Mouse (Mus musculus): ENCODE data around the gene Ncan.
A peak's percentile ranks its signal among the peaks of the same experiment; 100 is the strongest.

Gene Ncan

DNA sequence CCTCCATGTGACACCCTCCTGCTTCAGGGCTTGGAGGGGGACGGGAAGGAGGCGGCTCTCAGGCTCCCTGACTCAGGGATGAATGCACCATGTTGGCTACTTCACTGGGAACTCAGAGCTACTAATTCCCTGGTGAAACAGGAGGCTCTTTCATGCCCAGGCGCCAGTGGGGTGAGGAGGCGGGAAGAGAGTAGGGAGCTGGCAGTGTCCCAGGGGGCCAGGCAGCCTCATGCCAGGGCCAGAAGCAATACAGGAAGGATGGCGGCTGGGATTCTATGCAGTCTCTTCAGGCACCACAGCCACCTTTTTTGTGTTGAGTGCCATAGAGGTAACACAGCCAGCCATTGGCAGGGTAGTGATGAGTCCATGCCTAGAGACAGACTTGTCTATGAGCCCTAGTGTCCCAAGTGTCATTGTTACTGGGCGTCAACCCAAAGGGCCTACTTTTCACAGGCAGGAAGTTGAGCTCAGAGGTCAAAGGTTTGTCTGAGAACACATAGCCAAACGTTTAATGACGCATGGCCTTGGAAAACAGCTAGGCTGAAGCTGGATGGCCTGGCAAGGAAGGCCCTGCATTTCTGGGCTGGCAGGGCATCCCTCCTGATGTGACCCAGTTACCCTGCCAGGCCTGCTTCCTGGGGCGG is 8.8 kb upstream of the Ncan start:
- DNase-seq (ENCODE audit: low spot score) = no peak

DNA sequence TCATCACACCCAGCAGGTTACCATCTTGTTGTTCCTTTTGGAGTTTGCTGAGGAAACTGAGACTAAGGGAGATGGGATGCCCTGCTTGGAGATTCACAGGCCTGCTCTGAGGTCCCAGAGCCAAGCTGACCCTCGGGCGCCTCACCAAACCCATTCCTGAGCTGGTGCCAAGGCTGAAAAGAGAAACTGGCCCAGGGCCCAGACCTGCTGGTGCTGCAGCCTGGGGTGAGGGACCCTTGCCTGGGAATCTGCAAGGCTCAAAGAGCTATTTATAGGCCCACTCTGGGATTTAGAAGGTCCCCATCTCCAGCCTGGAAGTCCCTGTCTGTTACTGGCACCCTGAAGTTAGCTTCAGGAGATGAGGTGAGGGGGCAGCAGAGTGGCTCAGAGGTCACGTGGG is 7.8 kb upstream of the Ncan start:
- no peak for DNase-seq (ENCODE audit: low spot score)

- DNase-seq (ENCODE audit: low spot score) = no peak
These were observed 4.3 kb upstream of the Ncan start for GRCm38 (mm10) chr8:70124992-70125391.

- no peak for DNase-seq (ENCODE audit: low spot score)
These were observed 2.2 kb upstream of the Ncan start for GRCm38 (mm10) chr8:70122863-70123262.

GRCm38 (mm10) chr8:70118726-70119700 is 1.7 kb downstream of the Ncan start:
- no peak for DNase-seq (ENCODE audit: low spot score)

GRCm38 (mm10) chr8:70117611-70118010 is 3.1 kb downstream of the Ncan start:
- DNase-seq (ENCODE audit: low spot score) = no peak

DNA sequence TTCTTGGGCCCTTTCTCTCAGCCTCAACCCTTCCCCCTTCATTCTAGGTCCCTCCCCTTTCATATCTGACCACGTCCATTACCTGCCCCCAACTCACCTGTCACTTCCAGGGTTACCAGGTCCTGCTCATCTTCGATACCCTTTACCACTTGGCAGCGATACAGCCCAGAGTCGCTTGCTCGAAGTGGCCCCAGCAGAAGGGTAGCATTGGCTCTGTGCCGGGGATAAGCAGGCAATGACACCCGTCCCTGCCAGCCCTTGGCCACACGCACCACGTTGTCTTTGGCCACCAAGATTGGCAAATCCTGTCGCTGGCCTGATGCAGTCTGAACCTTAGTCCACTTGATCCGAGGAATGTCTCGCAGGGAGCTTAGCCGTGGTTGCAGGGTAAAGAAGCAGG is 5.8 kb downstream of the Ncan start:
- no peak for DNase-seq (ENCODE audit: low spot score)

DNA sequence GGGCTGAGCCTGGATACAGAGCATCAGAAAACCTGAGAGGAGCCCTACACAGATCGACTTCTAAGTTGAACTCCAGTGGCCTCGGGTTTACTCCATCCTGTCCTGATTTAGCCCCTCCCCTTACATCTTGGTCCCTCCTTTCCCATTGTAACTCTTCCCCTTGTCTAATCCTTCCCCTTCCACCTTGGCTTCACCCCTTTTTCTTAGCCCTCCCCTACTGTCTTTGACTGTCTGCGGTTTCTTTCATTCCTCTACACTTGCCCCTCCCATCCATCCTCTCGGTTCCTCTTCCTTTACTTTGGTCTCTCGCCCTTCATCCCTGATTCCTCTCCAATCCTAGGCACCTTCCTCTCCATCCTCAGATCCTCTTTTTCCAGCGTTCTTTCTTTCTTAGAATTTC is 6.2 kb downstream of the Ncan start:
- no peak for DNase-seq (ENCODE audit: low spot score)

DNA sequence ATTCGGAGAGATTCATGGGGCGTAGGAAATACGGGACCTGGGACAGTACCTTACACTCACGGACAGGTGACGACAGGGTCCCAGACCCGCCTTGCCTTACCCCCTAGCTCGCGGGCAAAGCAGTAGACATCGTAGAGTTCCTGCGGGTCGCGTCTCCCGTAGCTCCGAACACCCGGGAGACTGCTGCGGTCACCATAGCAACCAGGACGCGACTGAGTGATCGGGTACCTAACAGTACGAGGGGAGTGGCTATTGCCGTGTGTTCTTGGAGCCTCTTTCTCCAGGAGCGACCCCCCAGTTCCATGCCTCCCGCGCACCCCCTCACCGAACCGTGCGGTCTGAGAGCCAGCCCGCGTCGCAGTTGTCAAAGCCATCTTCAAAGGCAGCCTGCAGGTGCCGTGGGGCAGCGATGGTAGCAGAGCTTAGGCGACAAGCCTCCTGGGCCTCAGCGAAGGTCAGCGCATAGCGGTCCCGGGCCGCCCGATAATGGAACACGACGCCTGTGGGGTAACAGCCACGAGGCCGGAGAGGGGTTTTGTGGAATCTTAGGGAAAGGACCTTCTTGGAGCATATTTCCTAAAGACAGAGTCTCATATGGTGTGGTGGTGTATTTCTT is 8.2 kb downstream of the Ncan start:
- no peak for DNase-seq (ENCODE audit: low spot score)

- no peak for DNase-seq (ENCODE audit: low spot score)
These were observed 9.4 kb downstream of the Ncan start for GRCm38 (mm10) chr8:70111192-70111795.

- no peak for DNase-seq (ENCODE audit: low spot score)
These were observed 10.2 kb downstream of the Ncan start for GRCm38 (mm10) chr8:70110451-70110850.

- no peak for DNase-seq (ENCODE audit: low spot score)
These were observed 15.8 kb downstream of the Ncan start for GRCm38 (mm10) chr8:70104922-70105321.

GRCm38 (mm10) chr8:70104506-70104905 is 16.2 kb downstream of the Ncan start:
- no peak for DNase-seq (ENCODE audit: low spot score)

DNA sequence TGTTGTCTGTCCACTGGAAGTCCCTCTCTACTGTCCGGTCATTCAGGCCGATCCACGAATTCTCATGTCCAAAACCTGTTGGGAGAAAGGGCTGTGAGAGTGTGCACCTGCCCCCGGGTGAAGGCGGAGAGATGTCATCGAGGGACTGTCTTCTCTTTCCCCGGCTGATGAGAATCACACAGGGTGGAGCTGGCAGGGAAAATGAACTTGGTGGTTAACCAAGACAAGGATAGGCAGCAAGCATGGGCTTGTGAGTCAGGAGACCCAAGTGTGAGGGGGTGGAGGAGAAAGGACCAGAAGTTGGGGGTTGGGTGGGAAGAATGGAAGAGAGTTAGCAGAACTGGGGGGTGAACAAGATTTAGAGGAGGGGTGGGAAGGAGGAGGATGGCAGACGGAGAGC is 20.4 kb downstream of the Ncan start:
- DNase-seq (ENCODE audit: low spot score) = no peak

- no peak for DNase-seq (ENCODE audit: low spot score)
These were observed 21.4 kb downstream of the Ncan start for GRCm38 (mm10) chr8:70099276-70099675.

DNA sequence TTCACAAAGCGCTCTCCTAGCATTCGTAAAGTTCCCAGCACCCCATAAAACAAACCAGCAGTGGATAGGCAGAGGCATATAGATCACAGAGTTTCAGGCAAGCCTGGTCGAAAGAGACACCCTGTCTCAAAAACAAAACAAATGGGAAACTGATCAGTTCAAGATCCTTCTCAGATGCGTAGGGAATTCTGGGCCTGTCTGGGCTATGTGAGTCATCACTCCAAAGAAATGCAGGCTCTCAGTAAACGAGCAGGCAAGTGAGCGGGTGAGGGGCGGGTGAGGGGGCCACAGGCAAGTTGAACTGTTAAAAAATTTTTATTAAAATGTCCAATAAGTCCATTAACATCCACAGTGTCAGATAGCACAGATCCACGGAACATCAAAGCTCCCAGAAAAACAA is 27.9 kb downstream of the Ncan start:
- DNase-seq (ENCODE audit: low spot score) = no peak

GRCm38 (mm10) chr8:70089296-70089960 is 31.2 kb downstream of the Ncan start:
- no peak for DNase-seq (ENCODE audit: low spot score)

GRCm38 (mm10) chr8:70087836-70088650 is 32.6 kb downstream of the Ncan start:
- DNase-seq (ENCODE audit: low spot score) = peak; percentile 25

DNA sequence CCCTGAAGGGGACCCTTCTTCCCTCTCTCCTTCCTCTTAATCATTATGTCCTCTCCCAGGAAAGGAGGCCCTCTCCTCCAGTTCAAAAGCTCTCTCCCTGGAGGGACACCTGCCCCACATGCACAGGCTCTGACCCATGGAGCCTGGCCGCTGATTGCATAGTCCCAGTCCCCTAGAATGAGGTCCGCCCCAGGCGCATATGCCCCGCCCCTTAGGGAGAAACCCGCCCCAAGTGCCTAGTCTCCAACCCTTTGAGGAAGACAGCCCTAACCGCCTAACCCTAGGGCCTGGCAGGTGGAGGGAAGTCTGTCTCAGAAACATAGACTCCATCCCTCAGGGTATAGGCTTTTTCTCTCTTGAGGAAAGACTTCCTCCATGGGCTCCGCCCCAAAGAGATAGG is 33.4 kb downstream of the Ncan start:
- DNase-seq (ENCODE audit: low spot score) = no peak

- no peak for DNase-seq (ENCODE audit: low spot score)
These were observed 34.5 kb downstream of the Ncan start for GRCm38 (mm10) chr8:70086151-70086550.

All from testis, postnatal 14 days (tissue).